Mouse (Mus musculus) embryonic fibroblast, embryonic 13.5 days (primary cell): ENCODE measurements at regions not wholly inside any gene's neighbourhood (a gene's known extent, or its start where the extent isn't known, plus 50 kb on each side); places are given as distances from the start of the nearest gene placed in this dataset.

Experiments
- CTCF ChIP-seq: IDR thresholded peaks from 2 replicates; pipeline ENCODE4 v1.5.1; 2011; ENCODE audit warnings: mild to moderate bottlenecking, control low read depth, low read length, moderate library complexity, borderline replicate concordance; ENCODE audit not compliant: insufficient read depth
- POLR2A ChIP-seq: IDR thresholded peaks from 2 replicates; pipeline ENCODE4 v1.6.1; 2011; ENCODE audit warnings: low read depth, mild to moderate bottlenecking, control low read depth, low read length, moderate library complexity

DNA sequence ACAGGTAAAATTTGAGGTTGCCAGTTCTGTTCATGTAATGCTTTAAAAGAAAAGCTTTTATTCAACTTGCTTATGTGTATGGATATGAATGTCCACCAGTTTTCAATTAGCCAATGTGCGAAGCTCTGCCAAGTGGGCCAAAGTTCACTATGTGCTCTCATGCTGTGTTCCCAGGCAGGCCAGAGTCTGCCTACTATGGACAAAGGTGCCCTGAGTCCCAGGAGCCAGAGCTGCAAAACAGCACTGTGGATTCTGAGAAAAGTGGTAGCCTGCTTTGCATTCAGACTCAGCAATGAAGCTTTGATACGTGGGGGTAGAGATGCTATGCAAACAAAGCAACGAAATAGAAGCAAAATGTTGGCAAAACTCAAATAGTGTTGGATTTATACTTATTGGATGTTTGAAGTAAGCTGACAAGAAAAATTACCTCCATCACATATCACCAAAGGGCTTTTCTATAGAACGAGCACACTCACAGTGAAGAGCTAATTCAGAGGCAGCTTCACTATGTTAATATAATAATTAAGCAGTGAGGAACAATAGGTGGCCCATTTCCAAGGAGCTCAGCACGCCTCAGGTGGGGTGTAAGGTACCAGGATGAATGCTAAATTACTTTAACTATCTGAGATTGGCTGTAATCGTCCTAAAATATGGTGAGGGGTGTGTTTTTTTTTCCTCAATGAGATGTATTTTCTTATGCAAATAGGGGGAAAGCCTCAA is 318.2 kb upstream of the Zeb2 start:
- no peak for TF ChIP-seq POLR2A
- TF ChIP-seq CTCF, result no peak
